Mouse (Mus musculus) c-Kit-positive CD71-negative TER-119-negative erythroid progenitor cells, embryonic 14.5 days (primary cell): ENCODE results near the gene Mup10.
"Not testable (repeated sequence)": the region's sequence is repeated elsewhere in the genome, so short reads cannot be mapped to it uniquely, and the experiment has no call there.

Experiments used
- DNase-seq: peaks from one replicate; pipeline ENCODE4 v3.0.0-alpha.2; 2013; ENCODE audit warnings: low read depth

Mup10 gene

DNA sequence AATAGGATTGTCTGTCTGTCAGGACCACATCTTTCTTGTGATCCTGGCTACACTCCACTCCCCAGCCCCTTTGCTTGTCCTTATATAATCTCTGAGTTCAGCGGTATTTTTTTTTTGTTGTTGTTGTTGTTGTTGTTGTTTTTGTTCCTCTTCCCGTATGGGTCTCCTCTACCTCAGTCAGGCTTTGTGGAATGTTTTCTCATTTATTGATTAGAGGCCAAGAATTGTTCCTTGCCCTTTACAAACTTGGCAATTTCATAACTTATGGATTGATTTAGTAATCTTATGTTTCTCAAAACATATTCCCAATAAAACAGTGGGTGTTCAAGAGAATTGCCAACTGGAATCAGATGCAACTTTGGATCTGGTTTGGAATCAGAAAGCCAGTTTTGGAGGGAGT is at the start of gene Mup10:
Mup10 (minus strand) TSS at position 101 of the 400 bp plus-strand sequence.
- DNase-seq: not testable (repeated sequence)
